Mouse (Mus musculus) intestine, embryonic 15.5 days (tissue): Measurements from ENCODE around the gene Sugp2. TPM values are rescaled to one million over a fixed set of nuclear protein-coding genes. Genes with fewer than 3 reads are reported as not detected.

Source experiments
- ATAC-seq: fragments of 200-750 bp; cut with Nextera tagmentation; 2 replicates; pipeline ENCODE4 v1.8.0; 2017; ENCODE audit warnings: moderate TSS enrichment, moderate library complexity
- H3K27ac ChIP-seq: fragments of 300-500 bp; sonication (generic); 2 replicates; pipeline ENCODE4 v1.5.1; 2015; ENCODE audit warnings: mild to moderate bottlenecking, inconsistent platforms
- H3K27me3 ChIP-seq: fragments of 300-500 bp; sonication (generic); replicated peaks from 2 replicates; pipeline ENCODE4 v1.6.1; 2015; ENCODE audit warnings: inconsistent platforms
- H3K36me3 ChIP-seq: fragments of 300-500 bp; sonication (generic); 2 replicates; pipeline ENCODE4 v1.6.1; 2015; ENCODE audit warnings: inconsistent platforms
- H3K4me1 ChIP-seq: fragments of 300-500 bp; sonication (generic); replicated peaks from 2 replicates; pipeline ENCODE4 v1.6.1; 2015; ENCODE audit warnings: inconsistent platforms
- H3K4me2 ChIP-seq: fragments of 300-500 bp; sonication (generic); replicated peaks from 2 replicates; pipeline ENCODE4 v1.6.1; 2015; ENCODE audit warnings: mild to moderate bottlenecking, inconsistent platforms
- H3K4me3 ChIP-seq: fragments of 300-500 bp; sonication (generic); replicated peaks from 2 replicates; pipeline ENCODE4 v1.5.1; 2015; ENCODE audit warnings: inconsistent platforms
- H3K9ac ChIP-seq: fragments of 300-500 bp; sonication (generic); 2 replicates; pipeline ENCODE4 v1.6.1; 2015; ENCODE audit warnings: inconsistent platforms
- H3K9me3 ChIP-seq: fragments of 300-500 bp; sonication (generic); 2 replicates; pipeline ENCODE4 v1.6.1; 2016; ENCODE audit warnings: inconsistent platforms
- WGBS: fragments of 180-500 bp; shearing (Covaris S2); methylation state at CpG from one replicate; pipeline ENCODE4 v1.1.7; 2015; 5-methylcytosine and 5-hydroxymethylcytosine counted together
- polyA plus RNA-seq: library from polyadenylated mRNA; unstranded; fragments of >200 nt; fragmentation: Nextera tagmentation; extraction: Ambion mirVana; gene quantifications from 2 replicates; pipeline ENCODE4 v1.2.1, GENCODE M21; 2015

Sugp2 gene
- 20.6 and 23.0 TPM in 2 replicates for polyA plus RNA-seq

DNA sequence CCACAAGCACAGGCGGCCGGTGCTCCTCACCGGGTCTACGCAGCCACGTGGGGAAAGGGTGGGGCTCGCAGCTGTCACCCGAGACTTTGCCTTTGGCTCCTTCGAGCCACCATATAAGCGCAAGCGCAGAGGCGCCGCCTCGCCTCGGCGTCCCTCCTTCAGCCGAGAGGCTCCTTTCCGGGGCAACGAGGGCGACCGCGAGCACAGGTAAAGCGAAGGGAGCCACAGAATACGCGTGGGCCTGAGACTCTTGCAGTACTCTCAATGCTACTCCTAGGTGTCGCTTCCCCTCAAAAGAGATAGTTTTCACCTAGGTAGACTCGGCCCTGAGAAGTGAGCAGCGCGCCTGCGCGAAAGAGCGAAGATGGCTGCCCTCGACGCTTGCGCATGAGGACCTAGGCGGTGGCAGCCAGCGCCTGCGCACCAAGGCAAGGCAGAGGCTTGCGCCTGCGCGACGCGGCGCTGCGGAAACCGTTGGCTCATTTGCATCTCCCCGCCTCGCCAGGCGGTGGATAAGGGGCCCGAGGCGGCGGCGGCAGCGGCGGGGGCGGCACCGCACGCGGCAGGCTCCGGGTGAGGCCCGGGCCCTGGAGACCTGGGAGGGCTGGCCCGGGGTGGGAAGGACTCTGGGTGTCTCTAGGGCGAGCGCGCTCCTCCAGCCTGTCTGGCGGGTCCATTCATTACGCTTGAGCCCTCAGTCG is at the start of gene Sugp2, which contains the start of gene Armc6:
TSS of gene Sugp2 (plus strand) at position 147 of the 701 bp plus-strand sequence.
TSS of gene Armc6 (minus strand) at position 387 of the 701 bp plus-strand sequence.
- Histone ChIP-seq H3K4me1 (peaks cover 14% of the 10 kb centered on the region), H3K9ac (peak within 1 kb of the TSS; percentile 85), H3K9me3 (no peaks in the 10 kb centered on the region), H3K4me3 (peak within 1 kb of the TSS; percentile 83), H3K36me3 (peaks cover 32% of the 10 kb centered on the region), H3K27ac (peak within 1 kb of the TSS; percentile 95), H3K4me2 (peak within 1 kb of the TSS; percentile 90), H3K27me3 (no peaks in the 10 kb centered on the region)
- under 1% methylated on average over 67 of the region's 67 CpGs for WGBS
- peak; percentile 98 for ATAC-seq

DNA sequence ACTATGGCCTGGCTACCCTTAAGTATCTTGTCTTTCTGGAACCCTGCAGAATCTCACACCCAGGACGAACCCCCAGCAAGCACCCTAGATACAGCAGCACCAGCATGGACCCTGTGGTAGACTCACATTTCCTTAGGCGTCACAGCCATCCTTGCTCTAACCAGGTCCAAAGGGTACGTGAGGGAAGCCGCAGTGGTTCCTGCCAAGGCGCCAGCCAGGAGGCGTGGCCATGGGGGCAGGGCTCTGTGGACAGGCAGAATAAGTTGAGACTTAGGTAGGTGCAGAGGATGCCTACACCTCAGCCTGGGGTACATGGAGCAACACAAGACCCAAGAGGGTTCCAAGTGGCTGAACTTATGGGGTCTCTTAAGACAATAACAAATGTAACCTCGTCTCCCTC is 45.3 kb upstream of the Sugp2 start:
- H3K36me3 ChIP-seq = no peaks in the 10 kb centered on the region
- ATAC-seq = peak; percentile 70

DNA sequence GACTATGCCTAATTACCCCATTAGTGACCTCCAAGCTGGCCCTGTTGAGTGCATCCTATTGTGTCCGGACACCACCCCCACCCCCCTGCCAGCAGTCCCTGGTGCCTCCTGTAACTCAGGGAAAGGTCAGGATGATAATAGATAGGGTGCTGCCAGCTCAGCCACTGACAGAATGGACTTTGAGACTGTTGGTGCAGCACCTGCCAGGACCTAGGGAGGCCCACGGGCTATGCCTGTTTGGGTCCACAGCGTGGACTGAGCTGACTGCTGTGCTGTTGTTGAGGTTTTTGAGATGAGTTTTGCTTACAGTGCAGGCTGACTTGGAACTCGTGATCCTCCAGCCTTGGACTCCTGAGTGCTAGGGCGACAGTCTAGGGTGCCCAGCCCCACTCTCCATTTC is 40.8 kb upstream of the Sugp2 start:
- Histone ChIP-seq H3K4me2 (peak overlapping the region; percentile 30), H3K36me3 (no peaks in the 10 kb centered on the region), H3K4me3 (no peak overlapping the region), H3K9me3 (no peaks in the 10 kb centered on the region), H3K9ac (no peak overlapping the region), H3K4me1 (peaks cover 15% of the 10 kb centered on the region; the same call in 1 of the 2 replicates), H3K27me3 (no peaks in the 10 kb centered on the region), H3K27ac (peak overlapping the region; percentile 51; the same call in 1 of the 2 replicates)
- WGBS = 53% methylated on average over 5 of the region's 5 CpGs
- peak; percentile 84 for ATAC-seq

More for the DNA sequence above, 45.3 kb upstream of the Sugp2 start:
- H3K4me3 ChIP-seq = no peak overlapping the region
- no peaks in the 10 kb centered on the region for H3K9me3 ChIP-seq
- H3K4me2 ChIP-seq = no peak overlapping the region
- no peaks in the 10 kb centered on the region for H3K27me3 ChIP-seq
- no peak overlapping the region for H3K27ac ChIP-seq
- peaks cover 9% of the 10 kb centered on the region; the same call in 1 of the 2 replicates for H3K4me1 ChIP-seq
- WGBS = 61% methylated on average over 7 of the region's 7 CpGs
- no peak overlapping the region for H3K9ac ChIP-seq

DNA sequence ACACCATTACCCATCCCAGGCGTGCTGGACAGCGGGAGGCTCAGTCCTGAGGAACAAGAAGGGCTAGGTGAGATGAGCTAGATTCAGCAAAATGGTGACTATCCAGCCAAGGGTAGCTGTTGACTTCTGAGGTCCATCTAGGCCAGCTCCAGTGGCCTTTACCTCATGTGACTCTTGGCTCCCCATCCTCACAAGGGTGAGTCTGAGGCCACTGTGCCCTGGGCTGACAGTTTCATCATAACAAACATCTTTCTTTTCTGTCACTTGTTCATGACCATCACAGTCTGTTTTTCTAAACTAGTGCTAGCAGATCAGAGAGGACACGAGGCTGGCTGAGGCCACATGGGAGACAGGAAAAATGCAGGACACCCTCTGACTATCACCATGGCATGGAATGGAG is 39.8 kb upstream of the Sugp2 start:
- Histone ChIP-seq H3K9ac (no peak overlapping the region), H3K27ac (no peak overlapping the region), H3K9me3 (no peaks in the 10 kb centered on the region), H3K4me2 (no peak overlapping the region), H3K27me3 (no peaks in the 10 kb centered on the region), H3K4me3 (no peak overlapping the region), H3K4me1 (peaks cover 15% of the 10 kb centered on the region; the same call in 1 of the 2 replicates), H3K36me3 (no peaks in the 10 kb centered on the region)
- WGBS = 79% methylated on average over 3 of the region's 3 CpGs
- no peak for ATAC-seq

DNA sequence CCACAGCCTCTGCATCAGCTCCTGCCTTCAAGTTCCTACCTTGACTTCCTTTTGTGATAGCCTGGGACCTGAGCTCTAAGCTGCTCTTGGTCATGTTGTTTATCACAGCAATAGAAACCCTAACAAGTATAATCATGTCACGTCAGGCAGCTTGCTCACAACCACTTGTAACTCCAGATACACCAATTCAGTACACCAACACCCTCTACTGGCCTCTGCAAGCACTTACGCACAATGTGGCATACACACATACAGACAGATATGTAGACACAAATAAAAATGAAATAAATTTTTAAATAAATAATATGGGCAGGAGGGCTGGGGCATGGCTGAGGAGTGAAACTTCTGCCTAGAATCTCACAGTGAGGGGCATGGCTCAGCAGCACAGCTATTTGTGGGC is 38.3 kb upstream of the Sugp2 start:
- Histone ChIP-seq H3K9ac (no peak overlapping the region), H3K36me3 (no peaks in the 10 kb centered on the region), H3K9me3 (no peaks in the 10 kb centered on the region), H3K27me3 (no peaks in the 10 kb centered on the region), H3K4me3 (no peak overlapping the region), H3K4me2 (no peak overlapping the region), H3K4me1 (peaks cover 19% of the 10 kb centered on the region; the same call in 1 of the 2 replicates), H3K27ac (no peak overlapping the region)
- ATAC-seq = no peak
- 77% methylated on average over 2 of the region's 2 CpGs for WGBS

DNA sequence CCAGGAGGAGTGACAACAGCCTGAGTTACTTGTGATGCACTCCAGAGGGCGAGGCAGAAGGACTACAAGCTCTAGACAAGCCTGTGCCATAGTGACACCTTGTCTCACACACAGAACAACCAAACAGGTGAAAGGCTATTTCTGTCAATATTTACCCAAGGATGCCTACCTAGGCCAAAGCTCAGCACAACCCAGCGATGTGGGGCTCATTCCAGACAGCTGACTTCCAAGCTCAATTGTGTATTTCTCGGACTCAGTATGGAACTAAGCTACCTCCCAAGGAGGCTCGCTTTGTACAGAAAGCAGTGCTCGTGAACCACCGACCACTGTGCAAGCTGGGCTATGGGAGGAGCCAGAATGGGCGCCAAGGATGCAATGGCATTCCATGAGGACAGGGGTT is 36.4 kb upstream of the Sugp2 start:
- no peaks in the 10 kb centered on the region for H3K36me3 ChIP-seq
- no peak for ATAC-seq
- no peak overlapping the region for H3K9ac ChIP-seq
- H3K27ac ChIP-seq = no peak overlapping the region
- H3K4me2 ChIP-seq = no peak overlapping the region; the same call in 1 of the 2 replicates
- H3K4me3 ChIP-seq = no peak overlapping the region
- no peaks in the 10 kb centered on the region for H3K27me3 ChIP-seq
- H3K4me1 ChIP-seq = peaks cover 18% of the 10 kb centered on the region; the same call in 1 of the 2 replicates
- H3K9me3 ChIP-seq = no peaks in the 10 kb centered on the region
- 45% methylated on average over 7 of the region's 7 CpGs for WGBS

DNA sequence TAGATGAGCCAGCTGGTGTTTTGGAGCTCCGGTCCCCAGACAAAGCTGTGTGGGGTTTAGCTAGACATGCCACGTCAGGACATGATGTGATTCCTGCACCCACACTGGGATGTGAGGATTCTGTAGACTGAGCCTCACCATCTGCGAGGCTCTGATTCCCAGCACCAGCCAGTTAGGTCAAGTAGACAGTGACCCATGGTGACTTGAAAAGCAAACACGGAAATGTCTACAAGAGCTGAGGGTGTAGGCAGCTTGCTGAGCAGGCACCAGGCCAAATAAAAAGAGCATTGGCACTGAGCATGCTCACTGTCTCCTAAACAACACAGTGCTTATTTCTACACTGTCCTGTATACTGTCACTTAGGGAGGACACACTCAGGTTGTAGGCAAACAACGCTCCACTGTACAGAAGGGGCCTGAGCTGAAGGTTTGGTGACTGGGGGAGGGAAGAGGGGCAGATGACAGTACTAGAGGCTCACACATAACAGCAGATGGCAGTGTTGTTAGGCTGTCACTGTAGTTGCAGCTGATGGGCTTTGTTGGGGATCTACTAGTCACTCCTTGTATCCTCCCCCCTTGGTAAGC is 33.8 kb upstream of the Sugp2 start:
- H3K27me3 ChIP-seq = no peaks in the 10 kb centered on the region
- ATAC-seq = peak; percentile 19; the same call in 1 of the 2 replicates
- no peaks in the 10 kb centered on the region for H3K36me3 ChIP-seq
- H3K4me3 ChIP-seq = no peak overlapping the region
- WGBS = 63% methylated on average over 5 of the region's 5 CpGs
- H3K9me3 ChIP-seq = no peaks in the 10 kb centered on the region
- no peak overlapping the region for H3K9ac ChIP-seq
- no peak overlapping the region for H3K27ac ChIP-seq
- peaks cover 10% of the 10 kb centered on the region; the same call in 1 of the 2 replicates for H3K4me1 ChIP-seq
- H3K4me2 ChIP-seq = no peak overlapping the region

DNA sequence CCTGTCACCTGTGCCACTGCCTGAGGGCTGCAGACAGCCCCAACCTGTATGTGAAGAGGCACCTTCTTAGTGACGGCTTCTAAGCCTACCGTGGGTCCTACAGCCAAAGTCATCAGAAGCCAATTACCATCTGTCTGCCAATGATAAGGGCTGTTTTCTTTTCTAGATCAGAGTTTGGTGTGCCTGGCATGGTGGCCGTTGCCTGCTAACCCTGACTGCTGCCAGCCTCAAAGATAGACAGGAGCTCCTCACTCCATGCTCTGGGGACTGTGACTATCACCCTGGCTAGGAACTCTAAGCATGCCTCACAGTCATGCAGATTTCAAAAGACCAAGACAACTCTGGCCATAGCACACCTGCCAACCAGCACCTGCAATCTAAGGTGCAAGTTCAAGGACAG is 32.6 kb upstream of the Sugp2 start:
- Histone ChIP-seq H3K27me3 (no peaks in the 10 kb centered on the region), H3K4me3 (no peak overlapping the region), H3K4me2 (no peak overlapping the region), H3K9ac (no peak overlapping the region), H3K9me3 (no peaks in the 10 kb centered on the region), H3K4me1 (peaks cover 10% of the 10 kb centered on the region; the same call in 1 of the 2 replicates), H3K27ac (no peak overlapping the region), H3K36me3 (no peaks in the 10 kb centered on the region)
- WGBS = 70% methylated on average over 3 of the region's 3 CpGs
- no peak for ATAC-seq

DNA sequence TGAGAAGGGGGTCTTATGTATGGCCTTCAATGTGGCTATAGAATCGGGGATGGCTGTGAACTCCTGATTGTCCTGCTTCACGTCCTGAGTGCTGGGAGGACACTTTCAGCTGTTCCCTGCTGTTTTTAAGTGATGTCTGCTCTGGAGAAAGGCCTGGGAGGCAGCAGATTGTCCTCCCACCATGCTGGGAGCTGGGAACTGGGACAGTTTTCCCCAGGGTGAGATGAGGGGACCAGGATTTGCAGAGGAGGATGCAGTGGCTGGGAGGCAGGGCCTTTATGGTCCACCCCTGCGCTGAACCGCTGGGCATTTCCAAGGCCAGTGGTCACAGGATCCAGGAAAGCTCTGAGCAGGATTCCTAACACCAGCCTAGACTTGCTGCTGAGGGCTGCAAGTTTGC is 31.0 kb upstream of the Sugp2 start:
- H3K27ac ChIP-seq = no peak overlapping the region
- no peak for ATAC-seq
- WGBS = 79% methylated on average over 4 of the region's 4 CpGs

DNA sequence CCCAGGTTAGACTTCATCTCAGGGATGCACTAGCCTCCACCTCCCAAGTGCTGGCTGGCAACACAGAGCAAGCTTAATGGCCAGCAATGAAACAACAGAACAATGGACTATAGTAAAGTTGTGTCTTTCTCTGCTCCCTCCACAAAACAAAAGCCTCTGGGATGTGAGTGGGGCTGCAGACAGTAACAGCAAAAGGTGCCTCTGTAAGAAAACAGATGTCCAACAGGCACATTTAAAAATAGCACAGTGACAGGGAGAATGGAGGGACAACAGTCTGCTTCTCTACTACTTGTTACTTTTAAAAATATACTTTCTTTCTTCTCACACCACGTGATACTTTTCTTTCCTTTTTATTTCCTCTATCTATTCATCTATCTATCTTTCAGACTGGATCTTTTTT is 29.3 kb upstream of the Sugp2 start:
- no peaks in the 10 kb centered on the region for H3K9me3 ChIP-seq
- H3K36me3 ChIP-seq = no peaks in the 10 kb centered on the region
- no peak overlapping the region for H3K9ac ChIP-seq
- no peaks in the 10 kb centered on the region for H3K27me3 ChIP-seq
- H3K4me1 ChIP-seq = 0 out of 2 replicates have a peak, but pooled peaks cover 5% of the 10 kb centered on the region
- H3K4me2 ChIP-seq = no peak overlapping the region
- H3K4me3 ChIP-seq = no peak overlapping the region
- no peak for ATAC-seq
- no peak overlapping the region for H3K27ac ChIP-seq
- WGBS = 57% methylated on average over 1 of the region's 1 CpGs

More for the DNA sequence above, 31.0 kb upstream of the Sugp2 start:
- no peaks in the 10 kb centered on the region for H3K36me3 ChIP-seq
- no peak overlapping the region for H3K4me3 ChIP-seq
- no peak overlapping the region for H3K4me2 ChIP-seq
- no peaks in the 10 kb centered on the region for H3K9me3 ChIP-seq
- H3K9ac ChIP-seq = no peak overlapping the region
- no peaks in the 10 kb centered on the region for H3K27me3 ChIP-seq
- H3K4me1 ChIP-seq = 0 out of 2 replicates have a peak, but pooled peaks cover 5% of the 10 kb centered on the region

DNA sequence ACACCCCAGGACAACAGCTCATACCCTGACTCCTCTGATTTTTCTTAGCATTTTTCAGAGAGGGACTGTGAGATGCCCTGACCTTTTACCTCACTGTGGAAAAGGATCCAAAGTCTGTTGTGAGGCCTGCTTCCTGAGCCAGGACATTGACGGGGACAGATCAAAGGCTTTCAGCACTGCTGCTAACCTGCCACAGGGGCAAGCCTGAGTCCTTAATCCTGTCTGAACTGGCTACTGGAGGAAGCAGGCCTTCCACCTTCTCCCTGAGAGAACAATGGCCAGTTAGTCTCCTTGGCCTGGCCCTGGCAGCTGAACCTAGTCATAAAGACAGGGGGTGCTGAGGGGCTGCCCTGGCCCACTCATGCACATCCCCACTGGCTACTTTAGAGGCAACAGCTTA is 25.9 kb upstream of the Sugp2 start:
- no peak for ATAC-seq
- H3K27ac ChIP-seq = no peak overlapping the region
- no peak overlapping the region for H3K4me2 ChIP-seq
- 50% methylated on average over 1 of the region's 1 CpGs for WGBS
- H3K36me3 ChIP-seq = no peaks in the 10 kb centered on the region
- H3K27me3 ChIP-seq = no peaks in the 10 kb centered on the region
- H3K9ac ChIP-seq = no peak overlapping the region
- H3K4me3 ChIP-seq = no peak overlapping the region
- H3K4me1 ChIP-seq = peaks cover 11% of the 10 kb centered on the region
- H3K9me3 ChIP-seq = no peaks in the 10 kb centered on the region

DNA sequence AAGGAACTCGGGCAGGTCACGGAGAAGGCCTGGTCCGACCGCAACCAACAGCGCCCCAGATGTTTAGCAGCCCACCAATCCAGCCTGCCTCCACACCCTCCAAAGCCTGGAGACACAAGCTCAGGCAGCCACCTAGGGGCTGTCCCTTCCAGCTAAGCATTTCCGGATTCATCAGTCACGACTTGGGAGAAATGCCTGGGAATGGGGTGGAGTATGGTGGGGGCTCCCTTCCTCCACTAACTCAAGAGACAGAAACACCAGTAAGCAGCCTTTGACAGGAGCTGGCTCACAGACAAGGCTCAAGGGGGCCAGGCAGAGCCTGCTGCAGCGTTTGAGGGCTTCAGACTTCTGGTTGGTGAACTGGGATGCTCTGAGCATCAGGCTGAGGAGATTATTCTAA is 23.5 kb upstream of the Sugp2 start:
- Histone ChIP-seq H3K4me3 (no peak overlapping the region), H3K9ac (peak overlapping the region; percentile 14), H3K27ac (no peak overlapping the region)

More for the DNA sequence above, 23.5 kb upstream of the Sugp2 start:
- Histone ChIP-seq H3K27me3 (no peaks in the 10 kb centered on the region), H3K4me1 (peaks cover 11% of the 10 kb centered on the region), H3K9me3 (no peaks in the 10 kb centered on the region), H3K36me3 (no peaks in the 10 kb centered on the region), H3K4me2 (peak overlapping the region; percentile 99)
- ATAC-seq = no peak
- WGBS = 20% methylated on average over 8 of the region's 8 CpGs
